Mouse (Mus musculus) intestine, embryonic 14.5 days (tissue): ENCODE results near the gene Aldoc. TPM values are rescaled to one million over a fixed set of nuclear protein-coding genes. Genes with fewer than 3 reads are reported as not detected.

ENCODE experiments used
- ATAC-seq: fragments of 200-750 bp; cut with Nextera tagmentation; replicated peaks from 2 replicates; pipeline ENCODE4 v1.8.0; 2017; ENCODE audit warnings: low read depth, moderate number of reproducible peaks, moderate TSS enrichment, moderate library complexity; ENCODE audit not compliant: low FRiP score, low TSS enrichment
- DNase-seq: peaks from one replicate; pipeline ENCODE4 v3.0.0-alpha.2; 2018; ENCODE audit warnings: low spot score
- H3K27ac ChIP-seq: fragments of 300-500 bp; sonication (generic); 2 replicates; pipeline ENCODE4 v1.5.1; 2014; ENCODE audit warnings: low read depth, mild to moderate bottlenecking, control low read depth
- H3K27me3 ChIP-seq: fragments of 300-500 bp; sonication (generic); replicated peaks from 2 replicates; pipeline ENCODE4 v1.6.1; 2014; ENCODE audit warnings: low read length, control low read depth; ENCODE audit not compliant: control insufficient read depth, insufficient read depth
- H3K36me3 ChIP-seq: fragments of 300-500 bp; sonication (generic); 2 replicates; pipeline ENCODE4 v1.6.1; 2014; ENCODE audit warnings: low read length, control low read depth; ENCODE audit not compliant: control insufficient read depth, insufficient read depth
- H3K4me1 ChIP-seq: fragments of 300-500 bp; sonication (generic); replicated peaks from 2 replicates; pipeline ENCODE4 v1.6.1; 2014; ENCODE audit warnings: low read length, control low read depth, mixed read lengths; ENCODE audit not compliant: control insufficient read depth, insufficient read depth
- H3K4me2 ChIP-seq: fragments of 300-500 bp; sonication (generic); 2 replicates; pipeline ENCODE4 v1.6.1; 2014; ENCODE audit warnings: low read length
- H3K4me3 ChIP-seq: fragments of 300-500 bp; sonication (generic); 2 replicates; pipeline ENCODE4 v1.5.1; 2014; ENCODE audit warnings: low read depth, low read length, control low read depth, mixed read lengths
- H3K9ac ChIP-seq: fragments of 300-500 bp; sonication (generic); 2 replicates; pipeline ENCODE4 v1.6.1; 2014; ENCODE audit warnings: mild to moderate bottlenecking, low read length
- H3K9me3 ChIP-seq: fragments of 300-500 bp; sonication (generic); 2 replicates; pipeline ENCODE4 v1.6.1; 2016; ENCODE audit warnings: low read length, control low read depth; ENCODE audit not compliant: control insufficient read depth
- WGBS: fragments of 180-500 bp; shearing (Covaris S2); extraction: QIAGEN DNeasy Blood & Tissue Kit; methylation state at CpG from one replicate; pipeline ENCODE4 v1.1.7; 2014; 5-methylcytosine and 5-hydroxymethylcytosine counted together
- polyA plus RNA-seq: library from polyadenylated mRNA; unstranded; fragments of >200 nt; fragmentation: Nextera tagmentation; extraction: Ambion mirVana; gene quantifications from 2 replicates; pipeline ENCODE4 v1.2.1, GENCODE M21; 2014

The Aldoc gene
- polyA plus RNA-seq, 1 experiment from 2014 or later: 21.1 TPM

- ATAC-seq: no peak
- WGBS: 67% methylated on average over 13 of the region's 13 CpGs
These were observed 40.7 kb downstream of the Aldoc start for GRCm38 (mm10) chr11:78363309-78364007.

GRCm38 (mm10) chr11:78364103-78364502 is 41.3 kb downstream of the Aldoc start:
- H3K9me3 ChIP-seq: no peaks in the 10 kb centered on the region
- no peak overlapping the region for H3K27ac ChIP-seq
- DNase-seq (no peak), ATAC-seq (no peak)
- H3K4me1 ChIP-seq: no peaks in the 10 kb centered on the region
- no peaks in the 10 kb centered on the region for H3K36me3 ChIP-seq
- H3K4me3 ChIP-seq: no peak overlapping the region
- H3K27me3 ChIP-seq: no peaks in the 10 kb centered on the region
- H3K9ac ChIP-seq: no peak overlapping the region
- WGBS: 17% methylated on average over 8 of the region's 8 CpGs
- H3K4me2 ChIP-seq: no peak overlapping the region

More at GRCm38 (mm10) chr11:78363309-78364007, 40.7 kb downstream of the Aldoc start:
- no peak overlapping the region for H3K4me2 ChIP-seq
- H3K9ac ChIP-seq: no peak overlapping the region
- H3K36me3 ChIP-seq: no peaks in the 10 kb centered on the region
- H3K27me3 ChIP-seq: no peaks in the 10 kb centered on the region
- H3K9me3 ChIP-seq: no peaks in the 10 kb centered on the region
- no peak overlapping the region for H3K4me3 ChIP-seq
- no peak for DNase-seq
- no peaks in the 10 kb centered on the region for H3K4me1 ChIP-seq
- H3K27ac ChIP-seq: no peak overlapping the region

- 80% methylated on average over 14 of the region's 15 CpGs for WGBS
These were observed 44.9 kb downstream of the Aldoc start for GRCm38 (mm10) chr11:78367456-78368225.

GRCm38 (mm10) chr11:78370389-78370788 is 47.6 kb downstream of the Aldoc start:
- Histone ChIP-seq H3K27me3 (no peaks in the 10 kb centered on the region), H3K9me3 (no peaks in the 10 kb centered on the region), H3K36me3 (no peaks in the 10 kb centered on the region), H3K9ac (no peak overlapping the region), H3K4me2 (no peak overlapping the region), H3K27ac (no peak overlapping the region), H3K4me3 (no peak overlapping the region), H3K4me1 (no peaks in the 10 kb centered on the region)
- 47% methylated on average over 1 of the region's 1 CpGs for WGBS
- DNase-seq (no peak), ATAC-seq (no peak)

More at GRCm38 (mm10) chr11:78367456-78368225, 44.9 kb downstream of the Aldoc start:
- no peak overlapping the region for H3K9ac ChIP-seq
- DNase-seq (no peak), ATAC-seq (no peak)
- H3K4me1 ChIP-seq: no peaks in the 10 kb centered on the region
- no peaks in the 10 kb centered on the region for H3K9me3 ChIP-seq
- H3K36me3 ChIP-seq: no peaks in the 10 kb centered on the region
- H3K4me2 ChIP-seq: no peak overlapping the region
- H3K27ac ChIP-seq: no peak overlapping the region
- H3K4me3 ChIP-seq: no peak overlapping the region
- no peaks in the 10 kb centered on the region for H3K27me3 ChIP-seq

GRCm38 (mm10) chr11:78371711-78372110 is 48.9 kb downstream of the Aldoc start:
- H3K9me3 ChIP-seq: no peaks in the 10 kb centered on the region
- WGBS: 91% methylated on average over 11 of the region's 11 CpGs
- no peaks in the 10 kb centered on the region for H3K27me3 ChIP-seq
- H3K9ac ChIP-seq: no peak overlapping the region
- H3K4me2 ChIP-seq: no peak overlapping the region
- no peak overlapping the region for H3K4me3 ChIP-seq
- no peak for DNase-seq
- no peaks in the 10 kb centered on the region for H3K4me1 ChIP-seq
- ATAC-seq: no peak
- no peak overlapping the region for H3K27ac ChIP-seq
- H3K36me3 ChIP-seq: no peaks in the 10 kb centered on the region

- DNase-seq (no peak), ATAC-seq (no peak)
- H3K4me3 ChIP-seq: no peak overlapping the region
- no peak overlapping the region for H3K4me2 ChIP-seq
- H3K27ac ChIP-seq: no peak overlapping the region
- no peak overlapping the region for H3K9ac ChIP-seq
- H3K4me1 ChIP-seq: no peaks in the 10 kb centered on the region
- no peaks in the 10 kb centered on the region for H3K36me3 ChIP-seq
- no peaks in the 10 kb centered on the region for H3K27me3 ChIP-seq
- WGBS: 54% methylated on average over 3 of the region's 3 CpGs
- H3K9me3 ChIP-seq: no peaks in the 10 kb centered on the region
These were observed 49.4 kb downstream of the Aldoc start for GRCm38 (mm10) chr11:78372166-78372565.

GRCm38 (mm10) chr11:78372610-78373009 is 49.8 kb downstream of the Aldoc start:
- Histone ChIP-seq H3K9me3 (no peaks in the 10 kb centered on the region), H3K27me3 (no peaks in the 10 kb centered on the region), H3K36me3 (no peaks in the 10 kb centered on the region), H3K27ac (no peak overlapping the region), H3K9ac (no peak overlapping the region), H3K4me2 (no peak overlapping the region), H3K4me1 (no peaks in the 10 kb centered on the region), H3K4me3 (no peak overlapping the region)
- 50% methylated on average over 7 of the region's 7 CpGs for WGBS
- DNase-seq: no peak
- no peak for ATAC-seq

GRCm38 (mm10) chr11:78374147-78374546 is 51.4 kb downstream of the Aldoc start:
- WGBS: 75% methylated on average over 8 of the region's 8 CpGs
- no peaks in the 10 kb centered on the region for H3K36me3 ChIP-seq
- H3K4me3 ChIP-seq: no peak overlapping the region
- H3K27ac ChIP-seq: no peak overlapping the region
- H3K9ac ChIP-seq: no peak overlapping the region
- H3K27me3 ChIP-seq: no peaks in the 10 kb centered on the region
- H3K4me1 ChIP-seq: no peaks in the 10 kb centered on the region
- no peaks in the 10 kb centered on the region for H3K9me3 ChIP-seq
- H3K4me2 ChIP-seq: no peak overlapping the region
- ATAC-seq: no peak
- no peak for DNase-seq
